Mouse (Mus musculus) C2C12 (cell line): ENCODE measurements around the gene Dock1. TPM values are rescaled to one million over a fixed set of nuclear protein-coding genes. Genes with fewer than 3 reads are reported as not detected.

Source experiments
- H3K27me3 ChIP-seq: one replicate; pipeline ENCODE4 v1.6.1; 2011; ENCODE audit not compliant: control insufficient read depth, insufficient read depth, insufficient read length
- H3K36me3 ChIP-seq: one replicate; pipeline ENCODE4 v1.6.1; 2011; ENCODE audit not compliant: control insufficient read depth, insufficient read depth
- H3K4me3 ChIP-seq: one replicate; pipeline ENCODE4 v1.5.1; 2011; ENCODE audit warnings: mild to moderate bottlenecking, control low read depth; ENCODE audit not compliant: poor library complexity, insufficient read depth, severe bottlenecking
- H3K79me2 ChIP-seq: one replicate; pipeline ENCODE4 v1.6.1; 2011; ENCODE audit not compliant: control insufficient read depth, insufficient read depth
- H3K79me3 ChIP-seq: one replicate; pipeline ENCODE4 v1.6.1; 2011; ENCODE audit warnings: low read depth, control low read depth
- H3ac ChIP-seq: one replicate; pipeline ENCODE3; 2011; ENCODE audit warnings: low read depth; ENCODE audit not compliant: control insufficient read depth, insufficient read length
- CEBPB ChIP-seq: IDR thresholded peaks from one replicate; pipeline ENCODE4 v1.6.1; 2011; ENCODE audit warnings: low read depth, mild to moderate bottlenecking, control low read depth, moderate library complexity
- CTCF ChIP-seq: IDR thresholded peaks from one replicate; pipeline ENCODE4 v1.5.1; 2011; ENCODE audit not compliant: control insufficient read depth, insufficient read depth, insufficient read length
- FOSL1 ChIP-seq: IDR thresholded peaks from one replicate; pipeline ENCODE4 v1.8.0; 2011; ENCODE audit warnings: mild to moderate bottlenecking, low read length; ENCODE audit not compliant: poor library complexity, insufficient read depth, severe bottlenecking
- MAX ChIP-seq: IDR thresholded peaks from one replicate; pipeline ENCODE4 v1.6.1; 2011; ENCODE audit warnings: mild to moderate bottlenecking, control low read depth
- MYOD1 ChIP-seq: IDR thresholded peaks from one replicate; pipeline ENCODE4 v1.6.1; 2011; ENCODE audit warnings: low read depth; ENCODE audit not compliant: control insufficient read depth, insufficient read length
- MYOG ChIP-seq: IDR thresholded peaks from one replicate; pipeline ENCODE4 v1.6.1; 2011; ENCODE audit not compliant: control insufficient read depth, insufficient read length; ENCODE audit errors: extremely low read depth
- USF1 ChIP-seq: IDR thresholded peaks from one replicate; pipeline ENCODE4 v1.6.1; 2011; ENCODE audit warnings: low read depth, mild to moderate bottlenecking, control low read depth, moderate library complexity
- polyA plus RNA-seq: library from polyadenylated mRNA; unstranded; fragments of >200 nt; fragmentation: generic; extraction: Trizol; gene quantifications from one replicate; pipeline ENCODE4 v1.2.1, GENCODE M21; 2012; ENCODE audit warnings: missing spikeins

The Dock1 gene
- polyA plus RNA-seq, 1 experiment, result 12.1 TPM

- H3K36me3 ChIP-seq, result no peaks in the 10 kb centered on the region
- H3K79me3 ChIP-seq, result no peaks in the 10 kb centered on the region
- H3K27me3 ChIP-seq, result no peaks in the 10 kb centered on the region
- H3ac ChIP-seq, result no peak overlapping the region
- TF ChIP-seq MYOG (no peak), USF1 (no peak), FOSL1 (no peak), MAX (no peak), CTCF (no peak), MYOD1 (no peak), CEBPB (no peak)
- no peaks in the 10 kb centered on the region for H3K79me2 ChIP-seq
- H3K4me3 ChIP-seq, result no peak overlapping the region
These were observed 419.2 kb downstream of the Dock1 start for GRCm38 (mm10) chr7:135089626-135090025.

DNA sequence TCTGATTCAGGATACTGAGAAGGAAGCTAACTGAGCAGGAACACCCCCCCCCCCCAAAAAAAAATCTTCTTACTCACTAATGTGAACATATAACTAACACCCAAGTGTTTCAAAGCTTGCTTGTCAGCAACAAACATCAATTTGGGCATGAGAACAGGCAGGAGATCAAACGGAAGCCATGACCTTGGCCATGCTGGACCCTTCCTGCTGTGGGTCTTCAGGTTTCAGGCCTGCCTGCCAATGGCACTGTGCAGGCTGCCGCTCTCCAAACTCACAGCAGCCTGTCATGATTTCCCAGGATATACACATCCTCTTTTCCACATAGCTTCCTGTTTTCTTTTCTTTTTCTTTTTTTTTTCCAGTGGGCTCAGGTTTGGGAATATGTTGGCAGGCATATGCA, 423.4 kb downstream of the Dock1 start:
- H3K36me3 ChIP-seq, result no peaks in the 10 kb centered on the region
- no peaks in the 10 kb centered on the region for H3K79me3 ChIP-seq
- H3ac ChIP-seq, result no peak overlapping the region
- no peaks in the 10 kb centered on the region for H3K79me2 ChIP-seq
- TF ChIP-seq FOSL1, result no peak
- no peak for TF ChIP-seq USF1
- no peak for TF ChIP-seq MAX
- no peak for TF ChIP-seq MYOG
- TF ChIP-seq CEBPB, result no peak
- no peak for TF ChIP-seq CTCF
- TF ChIP-seq MYOD1, result no peak
- no peak overlapping the region for H3K4me3 ChIP-seq
- H3K27me3 ChIP-seq, result no peaks in the 10 kb centered on the region

- no peaks in the 10 kb centered on the region for H3K79me3 ChIP-seq
- H3K36me3 ChIP-seq, result no peaks in the 10 kb centered on the region
- H3K27me3 ChIP-seq, result no peaks in the 10 kb centered on the region
- TF ChIP-seq CEBPB, result no peak
- no peak for TF ChIP-seq CTCF
- no peak for TF ChIP-seq FOSL1
- no peak for TF ChIP-seq MYOG
- TF ChIP-seq USF1, result no peak
- H3K4me3 ChIP-seq, result no peak overlapping the region
- H3K79me2 ChIP-seq, result no peaks in the 10 kb centered on the region
- no peak overlapping the region for H3ac ChIP-seq
These were observed 431.5 kb downstream of the Dock1 start for GRCm38 (mm10) chr7:135101921-135102320.

- no peaks in the 10 kb centered on the region for H3K36me3 ChIP-seq
- H3K4me3 ChIP-seq, result no peak overlapping the region
- no peak for TF ChIP-seq MYOD1
- TF ChIP-seq MAX, result no peak
- TF ChIP-seq MYOG, result no peak
- no peak for TF ChIP-seq CTCF
- no peak for TF ChIP-seq USF1
- TF ChIP-seq FOSL1, result no peak
- no peak for TF ChIP-seq CEBPB
- no peaks in the 10 kb centered on the region for H3K79me2 ChIP-seq
- no peaks in the 10 kb centered on the region for H3K27me3 ChIP-seq
- H3K79me3 ChIP-seq, result no peaks in the 10 kb centered on the region
- H3ac ChIP-seq, result no peak overlapping the region
These were observed 436.1 kb downstream of the Dock1 start for GRCm38 (mm10) chr7:135106536-135106935.

DNA sequence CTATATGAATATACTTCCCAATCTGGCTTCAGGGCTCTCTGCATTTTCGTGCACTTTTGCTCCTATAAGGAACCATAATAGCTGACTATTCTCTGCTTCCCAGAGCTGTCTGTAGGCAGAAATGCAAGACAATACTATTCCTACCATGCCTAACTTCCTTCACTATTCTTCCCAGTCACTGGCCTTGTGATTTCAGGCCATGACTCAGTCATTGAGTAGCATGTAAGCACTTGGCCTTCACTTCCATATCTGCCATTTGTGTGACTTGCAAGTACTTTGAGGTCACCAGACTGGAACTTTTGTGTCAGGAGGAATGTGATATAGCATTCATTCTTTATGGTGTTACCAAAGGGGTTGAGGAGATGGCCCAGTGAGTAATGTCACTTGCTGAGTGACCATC, 439.9 kb downstream of the Dock1 start:
- H3K79me3 ChIP-seq, result no peaks in the 10 kb centered on the region
- H3K79me2 ChIP-seq, result no peaks in the 10 kb centered on the region
- H3K27me3 ChIP-seq, result no peaks in the 10 kb centered on the region
- no peaks in the 10 kb centered on the region for H3K36me3 ChIP-seq
- no peak overlapping the region for H3ac ChIP-seq
- H3K4me3 ChIP-seq, result no peak overlapping the region
- no peak for TF ChIP-seq MAX
- no peak for TF ChIP-seq FOSL1
- no peak for TF ChIP-seq USF1
- no peak for TF ChIP-seq MYOD1
- TF ChIP-seq MYOG, result no peak
- TF ChIP-seq CEBPB, result no peak
- no peak for TF ChIP-seq CTCF

GRCm38 (mm10) chr7:135125296-135126065, 455.0 kb downstream of the Dock1 start:
- H3K4me3 ChIP-seq, result no peak overlapping the region
- H3K36me3 ChIP-seq, result no peaks in the 10 kb centered on the region
- TF ChIP-seq MAX (no peak), MYOG (no peak), FOSL1 (no peak), CTCF (no peak), MYOD1 (no peak), USF1 (no peak), CEBPB (no peak)
- no peaks in the 10 kb centered on the region for H3K79me2 ChIP-seq
- no peaks in the 10 kb centered on the region for H3K79me3 ChIP-seq
- no peak overlapping the region for H3ac ChIP-seq
- H3K27me3 ChIP-seq, result no peaks in the 10 kb centered on the region
